Mouse (Mus musculus) heart, adult 11 months (tissue): ENCODE results near the gene Rhox11.
"Not testable (repeated sequence)": the region's sequence is repeated elsewhere in the genome, so short reads cannot be mapped to it uniquely, and the experiment has no call there.

Experiments
- DNase-seq: peaks from one replicate; pipeline ENCODE4 v3.0.0; 2022

The Rhox11 gene

GRCm38 (mm10) chrX:38085041-38085440 is at the start of gene Rhox11:
Gene Rhox11 (minus strand): TSS chrX:38085141.
- no peak for DNase-seq

DNA sequence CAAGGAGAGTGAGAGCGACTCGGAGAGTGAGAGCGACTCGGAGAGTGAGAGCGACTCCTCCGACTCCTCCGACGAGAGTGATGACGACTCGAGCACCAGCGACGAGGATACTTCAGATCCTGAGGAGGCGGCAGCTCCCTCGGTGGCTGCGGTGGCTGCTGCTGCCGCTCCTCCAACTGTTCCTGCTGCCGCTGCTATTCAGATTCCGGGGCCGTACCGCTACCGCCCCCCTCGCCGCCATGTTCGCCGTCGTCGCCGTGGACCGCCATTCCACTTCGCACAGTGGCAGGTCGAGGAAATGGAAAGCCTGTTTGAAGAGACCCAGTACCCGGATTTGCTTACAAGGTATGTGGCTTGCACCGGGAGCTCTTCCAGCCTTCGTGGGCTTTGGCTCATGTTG is 36.5 kb upstream of the Rhox11 start:
- DNase-seq, result no peak

GRCm38 (mm10) chrX:38120982-38121381 is 36.0 kb upstream of the Rhox11 start, which contains the start of gene Rhox13:
Gene Rhox13 (plus strand): TSS chrX:38121219.
- DNase-seq, result no peak

GRCm38 (mm10) chrX:38110807-38111206 is 25.9 kb upstream of the Rhox11 start, which contains the start of gene Rhox12:
Gene Rhox12 (minus strand): TSS chrX:38110907.
- no peak for DNase-seq

DNA sequence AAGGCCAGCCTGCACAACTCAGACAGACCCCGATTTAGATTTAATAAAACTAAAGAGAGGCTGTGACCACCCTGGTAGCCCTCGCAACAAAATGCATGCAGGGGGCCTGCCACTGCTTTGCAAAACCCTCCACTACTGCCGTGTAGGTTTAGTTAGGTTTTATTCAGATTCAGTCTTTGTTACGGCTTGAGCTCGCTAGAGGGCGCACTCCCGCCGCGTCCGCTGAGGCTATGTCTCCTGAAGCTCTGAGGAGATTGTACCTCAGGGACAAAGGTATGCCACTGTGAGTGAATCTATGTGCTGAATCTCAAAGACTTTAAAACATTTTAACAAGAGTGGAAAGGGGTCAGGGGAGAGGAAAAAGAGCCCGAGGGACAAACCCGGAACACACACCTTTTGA is 715 bp downstream of the Rhox11 start:
- no peak for DNase-seq

GRCm38 (mm10) chrX:38066175-38066574 is 18.8 kb downstream of the Rhox11 start, which contains the start of gene Rhox10:
Gene Rhox10 (plus strand): TSS chrX:38066475.
- DNase-seq, result no peak

DNA sequence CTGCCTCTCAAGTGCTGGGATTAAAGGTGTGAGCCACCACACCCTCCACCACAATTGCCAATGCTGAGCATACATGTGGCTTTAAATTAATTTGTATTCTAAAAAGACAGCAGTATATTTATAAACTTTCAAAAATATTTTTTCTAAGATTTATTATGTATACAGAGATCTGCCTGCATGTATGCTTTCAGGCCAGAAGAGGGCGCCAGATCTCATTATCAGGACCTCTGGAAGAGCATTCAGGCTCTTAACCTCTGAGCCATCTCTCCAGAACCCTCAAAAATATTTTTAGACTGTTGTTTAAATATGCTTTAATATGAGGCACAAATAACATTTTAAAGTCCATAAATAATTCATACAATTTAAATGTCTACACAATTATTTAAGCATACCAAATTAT is 23.4 kb downstream of the Rhox11 start:
- DNase-seq, result peak; percentile 49

- DNase-seq, result not testable (repeated sequence)
Observed at GRCm38 (mm10) chrX:38043014-38043413, 41.9 kb downstream of the Rhox11 start, which contains the start of gene Btg1-ps2. Gene Btg1-ps2 (minus strand): TSS chrX:38043114.

DNA sequence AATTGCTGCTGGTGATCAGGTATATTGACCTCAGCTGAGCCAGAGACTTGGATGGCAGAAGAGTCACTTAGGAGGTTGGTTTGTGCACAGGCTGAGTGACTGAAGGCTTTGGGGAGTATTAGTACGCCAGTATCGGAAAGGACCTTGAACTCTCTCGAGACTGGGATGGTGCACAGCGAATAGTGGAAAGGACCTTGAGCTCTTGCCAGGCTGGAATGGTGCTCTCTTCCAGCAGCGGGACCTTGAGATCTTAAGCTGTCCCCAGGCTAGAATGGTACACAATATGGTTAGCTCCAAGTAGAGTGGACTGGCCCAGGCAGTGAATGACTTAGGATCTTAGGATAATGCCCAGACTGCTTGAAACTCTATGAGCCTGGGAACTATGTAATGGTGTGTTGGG is 45.3 kb downstream of the Rhox11 start:
- DNase-seq, result peak; percentile 24

DNA sequence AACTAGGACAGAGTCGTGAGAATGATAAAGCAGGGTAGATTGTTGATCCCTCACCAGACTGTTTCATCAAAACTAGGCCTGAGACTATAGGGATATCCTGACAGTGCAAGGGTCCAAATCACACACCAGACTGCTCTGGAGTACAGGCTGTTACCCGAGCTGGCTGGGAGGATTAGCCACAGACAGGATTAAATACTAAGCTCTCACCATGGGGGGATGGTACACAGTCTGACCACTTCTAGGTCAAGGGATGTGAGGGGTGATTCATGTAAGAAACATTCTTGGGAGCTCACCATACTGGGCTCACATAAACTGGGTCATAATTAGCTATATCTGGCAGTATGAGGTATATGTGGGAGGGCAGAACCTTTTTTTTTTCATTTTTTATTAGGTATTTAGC is 51.1 kb downstream of the Rhox11 start:
- peak; percentile 7 for DNase-seq
